Mouse (Mus musculus) CH12.LX (cell line): ENCODE measurements around the gene Agpat3.

Experiments
- BHLHE40 ChIP-seq: IDR thresholded peaks from 2 replicates; pipeline ENCODE4 v1.6.1; 2011; ENCODE audit warnings: mild to moderate bottlenecking, low read depth, low read length, improper control_type of control experiment
- CTCF ChIP-seq, 2 experiments: IDR thresholded peaks in 1 of 2; conservative IDR thresholded peaks in 1 of 2; 2 replicates each; pipeline ENCODE4 v1.5.1; 2011 to 2012; ENCODE audit warnings: low read depth in 2 of 2, low read length in 2 of 2, improper control_type of control experiment in 1 of 2, inconsistent platforms in 1 of 2, mild to moderate bottlenecking in 1 of 2, moderate library complexity in 1 of 2
- EP300 ChIP-seq: IDR thresholded peaks from 2 replicates; pipeline ENCODE4 v1.6.1; 2011; ENCODE audit warnings: low read length, improper control_type of control experiment
- MAX ChIP-seq: IDR thresholded peaks from 2 replicates; pipeline ENCODE4 v1.6.1; 2011; ENCODE audit warnings: low read length, improper control_type of control experiment
- POLR2A ChIP-seq: IDR thresholded peaks from 2 replicates; pipeline ENCODE4 v1.6.1; 2011; ENCODE audit warnings: low read depth, mild to moderate bottlenecking, improper control_type of control experiment, low read length
- RAD21 ChIP-seq: IDR thresholded peaks from 2 replicates; pipeline ENCODE4 v1.6.1; 2011; ENCODE audit warnings: low read depth, mild to moderate bottlenecking, low read length, improper control_type of control experiment, moderate library complexity
- RCOR1 ChIP-seq: conservative IDR thresholded peaks from 2 replicates; pipeline ENCODE4 v1.6.1; 2012; ENCODE audit warnings: low read depth, mild to moderate bottlenecking, inconsistent platforms, low read length, improper control_type of control experiment
- SMC3 ChIP-seq: IDR thresholded peaks from 2 replicates; pipeline ENCODE4 v1.6.1; 2011; ENCODE audit warnings: low read depth, low read length, improper control_type of control experiment
- USF2 ChIP-seq: conservative IDR thresholded peaks from 2 replicates; pipeline ENCODE4 v1.6.1; 2011; ENCODE audit warnings: low read depth, low read length, improper control_type of control experiment
- ZKSCAN1 ChIP-seq: IDR thresholded peaks from 2 replicates; pipeline ENCODE4 v1.6.1; 2012; ENCODE audit warnings: low read depth, inconsistent platforms, low read length, improper control_type of control experiment, borderline replicate concordance

DNA sequence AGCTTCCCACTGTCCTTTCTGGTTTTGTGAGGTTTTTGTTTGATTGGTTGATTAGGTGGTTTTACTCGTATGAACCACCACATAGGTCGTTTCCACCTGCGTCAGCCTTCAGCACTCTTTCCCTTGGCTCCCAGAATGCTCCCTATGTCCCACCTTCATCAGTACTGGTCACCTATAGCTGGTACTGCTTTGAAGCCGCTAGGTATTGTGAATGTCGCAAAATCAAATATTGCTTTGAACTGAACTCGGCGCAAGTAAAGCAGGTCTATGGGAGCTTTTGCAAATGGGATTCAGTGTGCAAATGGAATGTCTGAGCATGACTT is 107.1 kb downstream of the Agpat3 start:
- no peak for TF ChIP-seq EP300
- no peak for TF ChIP-seq RCOR1
- no peak for TF ChIP-seq CTCF (conservative IDR thresholded peaks at IDR 0.05 in 1 of 2, IDR thresholded peaks at IDR 0.05 in 1 of 2; ENCODE audit: low read depth in 2 of 2, low read length in 2 of 2)
- no peak for TF ChIP-seq BHLHE40
- TF ChIP-seq MAX, result no peak
- no peak for TF ChIP-seq RAD21
- TF ChIP-seq ZKSCAN1, result no peak
- TF ChIP-seq POLR2A, result no peak
- TF ChIP-seq SMC3, result no peak
- no peak for TF ChIP-seq USF2
